Mouse (Mus musculus) right cerebral cortex, adult 2 months (tissue): ENCODE results near the gene Dus4l.
"Not testable (repeated sequence)": the region's sequence is repeated elsewhere in the genome, so short reads cannot be mapped to it uniquely, and the experiment has no call there.

Source experiments
- DNase-seq, 2 experiments: peaks; one replicate each; pipeline ENCODE4 v3.0.0; 2021 to 2022; ENCODE audit warnings: low spot score in 2 of 2

Dus4l gene

DNA sequence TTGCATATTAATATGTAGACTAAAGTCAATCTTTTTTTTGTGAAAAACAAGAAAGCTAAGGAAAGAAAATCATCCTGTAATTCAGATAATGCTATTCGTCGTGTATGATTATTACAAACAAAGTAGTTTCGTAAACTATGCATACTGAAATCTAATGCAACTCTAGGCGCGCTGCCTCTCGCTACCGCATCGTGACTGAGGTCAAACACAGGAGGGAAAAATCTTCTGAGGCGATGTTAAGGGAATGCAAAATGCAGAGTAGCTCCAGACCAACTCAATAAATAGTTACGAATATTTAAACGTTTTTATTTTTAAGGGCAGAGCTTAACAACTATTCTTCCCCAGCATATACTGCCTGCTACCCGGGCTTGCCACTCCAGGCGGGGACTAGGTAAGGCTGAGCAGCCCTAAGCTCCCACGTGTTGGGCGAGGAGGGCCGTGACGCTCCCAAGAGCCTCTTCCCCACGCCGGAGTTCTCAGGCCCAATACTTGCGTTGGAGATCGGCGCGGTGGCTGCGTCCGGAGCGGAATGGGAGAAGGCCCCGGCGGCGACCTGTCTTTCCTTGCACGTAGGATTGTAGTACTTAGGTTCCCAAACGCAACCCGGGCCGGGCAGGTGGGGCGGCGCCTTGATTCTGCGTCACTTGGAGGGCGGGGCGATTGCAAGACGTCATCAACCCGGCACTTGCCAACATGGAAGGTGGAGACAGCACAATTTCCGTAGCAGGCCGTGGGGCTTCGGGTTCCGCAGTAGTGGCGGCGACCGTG, at the start of gene Dus4l, which contains the start of gene Cog5:
Gene Dus4l, minus strand, starts transcription at position 630 of the 768 bp plus-strand sequence.
Gene Cog5, plus strand, starts transcription at position 673 of the 768 bp plus-strand sequence.
- DNase-seq: peak; percentile 99

GRCm38 (mm10) chr12:31703904-31704303, 49.3 kb upstream of the Dus4l start:
- DNase-seq: no peak

- DNase-seq: no peak
Measured at GRCm38 (mm10) chr12:31701411-31701810, 46.8 kb upstream of the Dus4l start.

GRCm38 (mm10) chr12:31700623-31701347, 46.2 kb upstream of the Dus4l start:
- no peak for DNase-seq

- DNase-seq: no peak
Measured at GRCm38 (mm10) chr12:31693278-31693677, 38.7 kb upstream of the Dus4l start.

DNA sequence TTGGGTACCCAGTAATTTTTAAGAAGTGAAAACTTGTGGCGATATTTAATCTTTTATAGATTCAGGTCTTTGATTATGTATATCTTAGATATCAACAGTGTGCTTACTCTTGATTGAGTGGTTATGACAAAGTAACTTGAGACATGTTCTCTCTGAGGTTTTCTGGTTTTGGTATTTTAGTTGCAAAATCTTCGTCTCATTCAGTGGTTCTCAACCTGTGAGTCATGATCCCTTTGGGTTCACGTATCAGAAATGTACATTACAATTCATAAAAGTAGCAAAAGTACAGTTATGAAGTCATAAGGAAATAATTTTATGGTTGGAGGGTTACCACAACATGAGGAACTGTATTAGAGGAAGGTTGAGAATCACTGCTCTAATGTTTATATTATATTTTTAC, 32.1 kb upstream of the Dus4l start:
- DNase-seq: no peak

DNA sequence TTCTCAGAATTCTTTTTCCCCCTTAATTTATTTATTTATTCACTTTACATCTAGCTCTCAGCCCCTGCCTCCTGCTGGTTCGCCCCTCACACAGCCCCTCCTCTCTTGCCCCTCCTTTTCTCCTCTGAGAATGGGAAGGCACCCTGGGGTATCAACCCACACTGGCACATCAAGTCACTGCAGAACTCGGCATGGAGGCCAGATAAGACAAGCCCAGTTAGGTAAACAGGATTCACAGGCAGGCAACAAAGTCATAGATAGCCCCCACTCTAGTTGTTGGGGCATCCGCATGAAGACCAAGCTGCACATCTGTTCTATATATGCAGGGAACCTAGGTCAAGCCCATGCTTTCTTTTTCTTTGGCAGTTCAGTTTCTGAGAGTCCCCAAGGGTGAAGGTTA, 12.6 kb upstream of the Dus4l start:
- no peak for DNase-seq

DNA sequence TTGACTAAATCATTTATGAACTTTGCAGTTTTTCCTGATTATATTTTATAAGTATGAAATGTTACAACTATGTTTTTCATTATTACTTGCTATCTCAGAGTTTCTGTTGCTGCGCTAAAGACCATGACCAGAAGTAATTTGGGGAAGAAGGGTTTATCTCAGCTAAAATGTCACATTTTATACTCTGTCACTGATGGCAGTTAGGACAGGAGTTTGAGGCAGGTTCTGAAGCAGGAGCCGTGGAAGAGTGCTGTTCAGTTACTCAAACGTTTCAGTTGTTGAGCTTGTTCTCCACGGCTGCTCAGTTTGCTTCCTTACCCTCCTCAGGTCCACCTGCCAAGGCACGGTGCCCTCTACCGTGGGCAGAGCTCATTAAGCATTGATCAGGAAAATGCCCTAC, 11.4 kb upstream of the Dus4l start:
- no peak for DNase-seq

GRCm38 (mm10) chr12:31656841-31657240, 2.2 kb upstream of the Dus4l start:
- no peak for DNase-seq

DNA sequence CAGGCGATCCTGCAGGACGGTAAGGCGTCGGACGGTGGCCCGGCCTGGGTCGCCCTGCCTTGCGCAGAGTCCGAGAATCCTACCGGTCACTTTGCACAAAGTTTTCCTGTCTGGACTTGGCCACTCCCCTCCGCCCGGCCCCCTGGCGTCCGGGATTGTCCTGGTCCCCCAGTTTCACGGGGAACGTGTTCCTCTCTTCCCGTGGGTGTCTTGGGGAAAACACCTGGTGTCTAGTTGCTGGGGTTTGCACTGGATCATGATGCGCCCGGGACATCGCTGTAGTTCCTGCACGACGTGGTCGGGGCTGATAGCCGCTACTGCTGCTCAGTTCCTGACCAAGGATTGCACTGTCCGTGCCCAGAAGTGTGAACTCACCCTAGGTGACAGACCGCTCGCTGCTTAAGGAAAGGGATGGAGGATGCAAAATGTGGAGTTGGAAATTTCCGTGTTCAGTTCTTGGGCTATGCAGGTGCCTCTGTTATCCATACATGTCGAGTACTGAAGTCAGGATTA, 395 bp upstream of the Dus4l start:
- DNase-seq: no peak

DNA sequence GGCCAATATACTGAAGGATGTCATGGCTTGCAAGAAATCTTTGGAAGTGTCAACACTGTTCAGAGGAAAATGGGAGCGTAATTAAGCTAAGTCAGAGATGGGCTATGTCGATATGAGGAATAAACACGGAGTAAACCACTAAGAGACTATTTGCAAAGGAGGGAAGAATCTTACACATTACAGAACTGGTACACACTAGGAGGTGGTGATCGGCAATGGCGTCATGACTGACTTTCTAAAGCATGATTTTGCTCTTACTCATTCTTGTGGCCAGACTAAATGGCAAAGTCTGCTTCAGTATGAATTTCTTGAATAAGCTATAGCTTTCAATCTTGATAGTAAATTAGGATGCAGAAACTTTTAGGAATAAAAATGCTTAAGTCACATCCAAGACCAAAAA, 1.0 kb downstream of the Dus4l start:
- no peak for DNase-seq

DNA sequence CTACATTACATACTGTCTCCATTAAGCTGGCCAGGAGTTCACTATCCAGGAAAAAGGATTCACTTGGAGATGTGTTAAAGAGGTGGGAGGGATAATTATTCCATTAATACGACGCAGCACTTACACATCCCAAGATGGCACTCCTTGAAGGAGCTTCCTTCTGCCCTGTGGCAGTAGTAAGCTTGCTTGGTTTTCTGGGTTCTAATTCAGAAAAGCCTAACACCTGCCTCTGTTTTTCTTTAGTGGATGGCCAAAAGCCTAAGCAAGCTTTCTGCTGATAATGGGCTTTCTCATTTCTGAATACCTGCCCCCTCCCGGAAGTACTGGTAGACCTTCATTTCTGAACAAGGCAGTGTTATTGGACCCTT, 19.4 kb downstream of the Dus4l start:
- DNase-seq: no peak

DNA sequence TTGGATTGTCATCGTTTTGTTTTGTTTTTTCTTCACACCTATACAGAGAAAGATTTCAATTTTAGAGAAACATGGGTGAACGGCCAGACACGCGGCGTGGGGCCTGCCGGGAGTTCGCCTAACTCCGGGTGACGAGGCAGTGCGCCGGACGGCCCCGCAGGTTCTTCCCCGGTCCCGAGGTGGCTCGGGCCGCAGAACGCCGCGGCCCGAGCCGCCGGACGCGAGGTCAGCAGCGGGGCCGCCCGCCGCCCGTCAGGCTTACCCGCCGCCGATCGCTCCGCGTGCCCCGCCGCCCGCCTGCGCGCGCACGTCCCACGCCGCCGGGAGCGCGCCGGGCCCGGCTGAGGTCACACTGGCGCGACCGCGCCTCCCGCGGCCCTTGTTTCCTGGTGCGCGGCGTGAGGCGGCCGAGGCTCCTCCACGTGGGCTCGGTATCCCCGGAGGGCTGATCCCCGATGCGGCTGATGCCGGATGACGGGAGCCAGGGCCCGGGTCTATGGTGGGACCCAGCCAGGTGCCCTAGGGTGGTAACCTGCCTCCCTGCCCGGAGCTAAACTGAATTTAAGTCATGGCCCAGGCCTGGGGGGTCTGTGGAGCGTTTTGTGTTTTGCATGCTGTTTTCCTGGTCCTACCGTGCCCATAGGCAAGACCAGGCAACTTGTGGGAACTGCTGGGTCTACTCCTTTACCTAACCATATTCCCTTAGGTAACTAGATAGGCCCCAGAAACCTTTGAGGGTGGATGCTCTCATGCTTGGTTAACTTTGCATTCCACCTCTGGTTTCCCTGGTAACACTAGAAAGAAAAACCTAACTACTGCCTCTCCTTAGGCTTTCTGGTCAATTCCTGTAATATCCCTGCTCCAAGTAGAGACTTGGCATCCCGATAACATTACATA, 20.0 kb downstream of the Dus4l start, which contains the start of gene Bcap29:
Gene Bcap29, minus strand, starts transcription at position 316 of the 897 bp plus-strand sequence.
- DNase-seq: peak; percentile 26 to 45

DNA sequence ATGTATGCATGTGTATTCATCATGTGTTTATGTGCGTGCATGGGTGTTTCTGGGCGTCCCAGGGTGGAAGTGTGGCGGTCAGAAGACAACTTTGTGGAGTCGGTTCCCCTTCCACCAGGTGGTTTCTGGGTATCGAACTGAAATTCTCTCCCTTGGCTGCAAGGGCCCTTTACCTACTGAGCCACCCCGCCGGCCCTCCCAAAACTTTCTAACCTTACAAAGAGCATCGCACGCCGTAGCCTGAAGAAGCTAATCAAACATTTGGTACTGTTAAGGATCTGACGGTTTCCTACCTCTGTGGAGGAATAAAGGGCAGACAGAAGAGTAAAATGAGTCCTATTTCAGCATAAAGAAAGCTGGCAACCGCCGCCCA, 20.7 kb downstream of the Dus4l start:
- peak in 1 of 2 experiments; percentile 41 for DNase-seq

DNA sequence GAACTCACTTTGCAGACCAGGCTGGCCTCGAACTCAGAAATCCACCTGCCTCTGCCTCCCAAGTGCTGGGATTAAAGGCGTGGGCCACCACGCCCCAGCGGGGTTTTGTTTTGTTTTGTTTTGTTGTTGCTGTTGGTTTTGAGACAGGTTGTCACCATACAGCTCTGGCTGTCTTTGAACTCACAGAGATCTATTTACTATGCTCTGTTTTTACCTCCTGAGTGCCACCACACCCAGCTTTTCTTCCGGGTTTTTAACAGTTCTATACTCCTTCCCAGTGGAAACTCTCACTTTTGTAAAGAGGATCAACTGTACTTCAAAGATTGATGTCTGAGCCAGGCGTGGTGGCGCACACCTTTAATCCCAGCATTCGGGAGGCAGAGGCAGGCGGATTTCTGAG, 26.2 kb downstream of the Dus4l start:
- DNase-seq: not testable (repeated sequence)

- no peak for DNase-seq
Measured at GRCm38 (mm10) chr12:31625016-31625415, 29.6 kb downstream of the Dus4l start.

- DNase-seq: no peak
Measured at GRCm38 (mm10) chr12:31620106-31620505, 34.5 kb downstream of the Dus4l start.

DNA sequence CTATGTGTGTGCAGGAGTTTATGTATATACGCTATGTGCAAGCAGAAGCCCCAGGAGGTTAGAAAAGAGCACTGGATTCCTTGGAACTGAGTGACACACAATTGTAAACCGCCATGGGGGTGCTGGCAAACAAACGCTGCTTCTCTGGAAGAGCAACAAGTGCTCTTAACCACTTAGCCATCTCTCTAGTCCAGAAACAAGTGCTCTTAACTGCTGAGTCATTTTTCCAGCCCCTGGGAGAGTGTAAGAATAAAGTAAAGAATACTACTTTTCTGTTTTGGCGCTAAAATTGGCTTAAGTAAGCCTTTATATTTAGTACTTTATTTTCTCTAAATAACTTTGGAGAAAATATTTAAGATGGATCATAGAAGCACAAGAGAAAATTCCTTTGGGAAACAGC, 41.3 kb downstream of the Dus4l start:
- no peak for DNase-seq

- no peak for DNase-seq
Measured at GRCm38 (mm10) chr12:31608138-31608537, 46.5 kb downstream of the Dus4l start.

DNA sequence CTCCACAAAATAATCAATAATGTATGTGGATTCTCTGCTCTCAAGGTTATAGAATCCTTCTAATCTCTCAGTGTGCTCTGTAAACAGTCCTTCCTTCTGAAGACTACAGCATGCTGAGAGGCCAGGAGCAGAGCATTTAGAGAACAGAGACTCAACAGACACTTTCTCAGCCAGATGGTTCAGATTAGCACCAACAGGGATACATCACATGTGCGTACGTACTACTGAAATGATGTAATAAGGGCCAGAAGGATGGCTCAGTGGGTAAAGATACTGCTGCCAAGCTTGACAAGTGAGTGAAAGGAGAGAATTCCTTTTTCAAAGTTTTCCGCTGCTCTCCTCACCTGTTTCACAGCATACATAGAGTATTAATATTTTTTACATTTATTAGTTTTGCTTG, 49.7 kb downstream of the Dus4l start:
- no peak for DNase-seq

GRCm38 (mm10) chr12:31603586-31603985, 51.0 kb downstream of the Dus4l start:
- no peak for DNase-seq

DNA sequence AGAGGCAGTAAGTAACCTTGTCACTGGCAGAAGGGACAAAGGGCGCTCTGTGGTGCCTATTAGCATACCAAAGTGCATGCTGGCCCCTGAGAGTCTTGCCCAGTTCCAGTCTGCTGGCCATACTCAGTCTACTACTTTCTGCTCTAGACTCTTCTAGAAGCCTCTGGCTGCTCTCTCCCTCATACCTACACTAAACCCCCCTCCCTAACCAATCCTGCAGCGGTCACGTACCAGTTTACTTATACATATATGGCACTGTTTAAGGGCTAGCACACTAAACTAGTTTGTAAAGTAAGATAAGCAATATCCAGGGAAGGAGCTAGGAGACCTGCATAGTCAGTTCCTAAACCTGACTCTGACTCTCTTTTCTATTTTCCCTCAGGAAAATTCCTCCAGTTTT, 60.3 kb downstream of the Dus4l start:
- no peak for DNase-seq
